Mouse (Mus musculus): Measurements from ENCODE around the gene Tex2.

DNA sequence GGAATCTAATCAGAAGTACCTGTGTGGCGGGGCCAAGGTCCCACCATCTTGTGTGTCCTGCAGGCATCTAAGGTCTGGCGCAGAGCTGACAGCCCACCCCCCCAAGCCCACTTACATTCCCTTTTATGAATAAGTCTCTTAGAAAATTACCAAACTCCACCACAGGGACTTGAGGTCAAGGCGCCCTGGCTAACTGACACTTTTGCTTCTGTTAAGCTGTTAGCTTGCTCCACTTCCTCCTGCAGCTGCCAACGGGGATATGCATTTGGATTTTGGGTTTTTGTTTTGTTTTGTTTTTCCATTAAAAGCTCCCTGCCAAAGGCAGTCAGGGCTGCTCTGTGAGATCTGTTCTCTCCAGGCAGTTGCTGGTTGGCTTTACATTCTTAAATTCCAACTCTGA is 2.3 kb upstream of the Tex2 start:
- TF ChIP-seq CTCF (IDR thresholded peaks at IDR 0.05) (no peak), EP300 (IDR thresholded peaks at IDR 0.05) (no peak)

All from lung, postnatal 0 days (tissue).